Mouse (Mus musculus) C2C12 (cell line): ENCODE results near the gene Mmp8.

Experiments used
- CTCF ChIP-seq: IDR thresholded peaks from one replicate; pipeline ENCODE4 v1.5.1; 2011; ENCODE audit not compliant: control insufficient read depth, insufficient read depth, insufficient read length
- USF1 ChIP-seq: IDR thresholded peaks from one replicate; pipeline ENCODE4 v1.6.1; 2011; ENCODE audit warnings: low read depth, mild to moderate bottlenecking, control low read depth, moderate library complexity

DNA sequence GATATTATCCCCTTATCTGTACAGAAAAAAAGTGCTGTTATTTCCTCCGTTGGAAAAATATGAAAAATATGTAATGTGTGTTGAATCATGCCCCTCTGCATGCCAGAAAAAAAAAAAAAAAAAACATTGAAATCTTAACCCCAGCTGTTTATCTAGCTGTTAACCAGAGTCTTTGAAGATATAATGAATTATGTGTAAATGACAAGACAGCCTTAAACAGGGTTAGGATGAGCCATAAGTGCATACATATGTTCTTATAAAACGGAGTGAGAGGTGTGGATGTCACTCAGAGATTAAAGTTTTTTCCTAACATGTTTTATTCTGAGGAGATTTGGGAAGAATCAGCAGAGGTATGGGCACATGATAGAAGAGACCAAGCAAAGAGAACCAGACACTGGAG is 9.7 kb downstream of the Mmp8 start:
- TF ChIP-seq CTCF = no peak
- TF ChIP-seq USF1 = no peak
